Mouse (Mus musculus): ENCODE measurements around the gene Nxph3.

Gene Nxph3

GRCm38 (mm10) chr11:95492256-95492655 is 22.1 kb downstream of the Nxph3 start:
- no peak for DNase-seq (ENCODE audit: low spot score)

- DNase-seq (ENCODE audit: low spot score) = no peak
These were observed 24.3 kb downstream of the Nxph3 start for GRCm38 (mm10) chr11:95490104-95490503.

GRCm38 (mm10) chr11:95487237-95487636 is 27.1 kb downstream of the Nxph3 start:
- no peak for DNase-seq (ENCODE audit: low spot score)

- no peak for DNase-seq (ENCODE audit: low spot score)
These were observed 28.7 kb downstream of the Nxph3 start for GRCm38 (mm10) chr11:95485634-95486033.

- no peak for DNase-seq (ENCODE audit: low spot score)
These were observed 33.7 kb downstream of the Nxph3 start for GRCm38 (mm10) chr11:95480662-95481061.

GRCm38 (mm10) chr11:95479458-95479857 is 34.9 kb downstream of the Nxph3 start:
- DNase-seq (ENCODE audit: low spot score) = no peak

GRCm38 (mm10) chr11:95476323-95476722 is 38.0 kb downstream of the Nxph3 start:
- DNase-seq (ENCODE audit: low spot score) = no peak

- no peak for DNase-seq (ENCODE audit: low spot score)
These were observed 40.9 kb downstream of the Nxph3 start for GRCm38 (mm10) chr11:95473456-95473855.

GRCm38 (mm10) chr11:95472942-95473341 is 41.4 kb downstream of the Nxph3 start:
- DNase-seq (ENCODE audit: low spot score) = no peak

- no peak for DNase-seq (ENCODE audit: low spot score)
These were observed 46.6 kb downstream of the Nxph3 start for GRCm38 (mm10) chr11:95467731-95468130.

GRCm38 (mm10) chr11:95462168-95462567 is 52.2 kb downstream of the Nxph3 start:
- no peak for DNase-seq (ENCODE audit: low spot score)

- DNase-seq (ENCODE audit: low spot score) = no peak
These were observed 53.5 kb downstream of the Nxph3 start for GRCm38 (mm10) chr11:95460872-95461271.

Measured in testis, postnatal 10 days (tissue).